Mouse (Mus musculus) liver, embryonic 13.5 days (tissue): Measurements from ENCODE around the gene Ilf2. TPM values are rescaled to one million over a fixed set of nuclear protein-coding genes. Genes with fewer than 3 reads are reported as not detected.

Experiments
- ATAC-seq: fragments of 200-750 bp; cut with Nextera tagmentation; 2 replicates; pipeline ENCODE4 v1.8.0; 2017; ENCODE audit warnings: low read depth, mild to moderate bottlenecking, moderate number of reproducible peaks, moderate library complexity
- DNase-seq: peaks from one replicate; pipeline ENCODE4 v3.0.0; 2022
- H3K27ac ChIP-seq: fragments of 300-500 bp; sonication (generic); 2 replicates; pipeline ENCODE4 v1.5.1; 2015; ENCODE audit warnings: moderate library complexity, mild to moderate bottlenecking, inconsistent platforms
- H3K27me3 ChIP-seq: fragments of 300-500 bp; sonication (generic); 2 replicates; pipeline ENCODE4 v1.6.1; 2015; ENCODE audit warnings: mild to moderate bottlenecking, inconsistent platforms
- H3K36me3 ChIP-seq: fragments of 300-500 bp; sonication (generic); 2 replicates; pipeline ENCODE4 v1.6.1; 2015; ENCODE audit warnings: mild to moderate bottlenecking, inconsistent platforms
- H3K4me1 ChIP-seq: fragments of 300-500 bp; sonication (generic); replicated peaks from 2 replicates; pipeline ENCODE4 v1.6.1; 2015; ENCODE audit warnings: inconsistent platforms
- H3K4me2 ChIP-seq: fragments of 300-500 bp; sonication (generic); 2 replicates; pipeline ENCODE4 v1.6.1; 2015; ENCODE audit warnings: inconsistent platforms, mild to moderate bottlenecking, moderate library complexity
- H3K4me3 ChIP-seq: fragments of 300-500 bp; sonication (generic); replicated peaks from 2 replicates; pipeline ENCODE4 v1.5.1; 2015; ENCODE audit warnings: mild to moderate bottlenecking, inconsistent platforms
- H3K9ac ChIP-seq: fragments of 300-500 bp; sonication (generic); 2 replicates; pipeline ENCODE4 v1.6.1; 2015; ENCODE audit warnings: mild to moderate bottlenecking, inconsistent platforms
- H3K9me3 ChIP-seq: fragments of 300-500 bp; sonication (generic); replicated peaks from 2 replicates; pipeline ENCODE4 v1.6.1; 2016; ENCODE audit warnings: inconsistent platforms
- WGBS: fragments of 180-500 bp; shearing (Covaris S2); methylation state at CpG from one replicate; pipeline ENCODE4 v1.1.7; 2015; ENCODE audit not compliant: insufficient replicate concordance; 5-methylcytosine and 5-hydroxymethylcytosine counted together
- polyA plus RNA-seq: library from polyadenylated mRNA; unstranded; fragments of >200 nt; fragmentation: Nextera tagmentation; extraction: Ambion mirVana; gene quantifications from 2 replicates; pipeline ENCODE4 v1.2.1, GENCODE M21; 2015

Ilf2 gene
- polyA plus RNA-seq, 1 experiment from 2014 or later, result 75.0 TPM

DNA sequence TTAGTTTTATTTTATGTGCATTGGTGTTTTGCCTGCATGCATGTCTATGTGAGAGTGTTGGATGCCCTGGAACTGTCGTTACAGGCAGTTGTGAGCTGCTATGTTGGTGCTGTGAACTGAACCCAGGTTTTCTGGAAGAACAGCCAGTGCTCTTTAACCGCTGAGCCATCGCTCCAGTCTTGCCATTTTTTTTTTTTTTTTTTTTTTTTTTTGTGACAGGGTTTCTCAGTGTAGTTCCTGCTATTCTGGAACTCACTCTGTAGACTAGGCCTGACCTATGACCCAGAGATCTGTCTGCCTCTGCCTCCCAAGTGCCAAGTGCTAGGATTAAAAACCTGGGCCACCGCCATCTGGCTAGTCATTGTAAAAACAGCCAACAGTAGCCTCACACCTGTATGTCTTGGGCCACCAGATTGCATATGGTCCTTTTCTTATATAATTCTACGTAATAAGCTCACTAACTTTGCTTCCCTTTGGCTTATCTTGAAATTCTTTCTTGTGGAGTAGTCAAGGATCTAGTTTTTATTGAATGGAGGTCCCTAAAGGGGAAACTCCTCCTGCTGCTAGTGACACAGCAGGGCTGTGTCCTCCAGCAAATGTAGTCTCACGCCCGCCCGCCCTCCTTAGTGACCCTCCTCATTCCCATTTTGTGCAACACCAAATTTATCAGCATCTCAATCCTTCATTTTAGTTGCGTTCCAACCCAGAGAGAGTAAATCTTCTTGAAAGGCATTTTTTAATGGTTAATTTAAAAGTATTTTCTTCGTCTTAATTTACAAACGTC lies 30.3 kb upstream of the Ilf2 start:
- DNase-seq, result no peak
- no peak for ATAC-seq

DNA sequence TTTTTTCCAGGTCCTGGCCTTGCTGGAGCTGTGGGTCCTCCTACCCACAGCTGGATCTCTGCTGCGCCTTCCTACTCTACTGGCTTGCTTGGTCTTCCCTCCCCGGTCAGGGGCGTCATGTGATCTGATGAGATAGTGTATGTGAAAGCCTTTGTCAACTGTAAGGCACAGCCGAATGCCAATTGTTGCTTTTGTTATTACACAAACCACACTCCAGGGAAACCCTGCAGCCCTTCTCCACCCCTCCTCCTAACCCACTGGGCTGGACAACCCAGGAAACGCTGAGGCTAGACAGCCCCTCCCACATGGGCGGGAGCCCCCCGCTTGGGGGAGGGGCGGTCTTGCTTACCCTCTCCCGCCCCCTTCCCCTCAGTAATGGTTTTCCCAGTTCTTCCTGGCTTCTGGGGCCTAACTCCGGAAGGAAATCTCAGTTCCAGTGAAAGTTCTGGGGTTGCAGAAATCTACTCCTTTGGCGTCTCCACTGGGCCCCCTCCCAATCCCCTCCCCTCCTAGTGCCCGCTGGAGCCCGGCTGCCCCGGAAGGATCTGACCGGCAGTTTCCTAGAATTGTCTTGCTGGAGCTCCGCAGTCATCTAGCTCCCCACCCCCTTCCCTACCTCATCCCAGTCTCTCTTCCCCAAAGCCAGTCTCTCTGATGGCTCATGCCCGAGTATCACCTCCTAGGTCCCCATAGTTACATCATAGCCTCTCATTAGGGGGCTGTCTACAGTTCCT lies 29.4 kb upstream of the Ilf2 start:
- Histone ChIP-seq H3K9me3 (no peaks in the 10 kb centered on the region), H3K27me3 (no peaks in the 10 kb centered on the region), H3K4me1 (peaks cover 31% of the 10 kb centered on the region), H3K27ac (peak overlapping the region; percentile 72), H3K4me2 (peak overlapping the region; percentile 67), H3K36me3 (no peaks in the 10 kb centered on the region), H3K4me3 (peak overlapping the region; percentile 46), H3K9ac (peak overlapping the region; percentile 55)
- WGBS, result 2% methylated on average over 17 of the region's 17 CpGs
- DNase-seq (peak; percentile 42), ATAC-seq (peak; percentile 78)

More for the DNA sequence above, 30.3 kb upstream of the Ilf2 start:
- Histone ChIP-seq H3K36me3 (no peaks in the 10 kb centered on the region), H3K9me3 (no peaks in the 10 kb centered on the region), H3K9ac (no peak overlapping the region), H3K4me1 (peaks cover 21% of the 10 kb centered on the region), H3K4me3 (no peak overlapping the region), H3K4me2 (peak overlapping the region; percentile 67; the same call in 1 of the 2 replicates), H3K27me3 (no peaks in the 10 kb centered on the region), H3K27ac (peak overlapping the region; percentile 72)
- 59% methylated on average over 11 of the region's 11 CpGs for WGBS

DNA sequence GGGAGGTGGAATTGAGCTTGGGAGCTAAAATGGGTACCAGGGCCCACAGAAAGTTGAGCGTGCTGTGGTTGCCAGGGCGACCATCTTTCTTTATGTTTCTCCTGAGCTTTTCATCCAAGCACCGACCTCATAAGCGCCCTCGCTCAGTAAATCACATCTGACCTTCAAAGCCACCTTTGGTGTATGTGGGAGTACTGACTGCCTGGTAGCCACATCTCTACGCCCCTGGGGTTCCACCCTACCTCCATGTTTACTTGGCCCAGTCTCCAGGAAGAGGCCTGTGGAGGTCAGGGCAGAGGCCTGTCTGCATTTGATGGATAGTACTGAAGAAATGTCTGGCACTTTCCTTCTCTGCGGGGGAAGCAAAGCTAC lies 28.8 kb upstream of the Ilf2 start:
- Histone ChIP-seq H3K4me3 (no peak overlapping the region), H3K27ac (peak overlapping the region; percentile 72), H3K36me3 (no peaks in the 10 kb centered on the region), H3K9ac (no peak overlapping the region), H3K4me2 (peak overlapping the region; percentile 67), H3K9me3 (no peaks in the 10 kb centered on the region), H3K27me3 (no peaks in the 10 kb centered on the region), H3K4me1 (peaks cover 35% of the 10 kb centered on the region)
- 51% methylated on average over 7 of the region's 7 CpGs for WGBS
- ATAC-seq (no peak; the same call in 1 of the 2 replicates), DNase-seq (no peak)

DNA sequence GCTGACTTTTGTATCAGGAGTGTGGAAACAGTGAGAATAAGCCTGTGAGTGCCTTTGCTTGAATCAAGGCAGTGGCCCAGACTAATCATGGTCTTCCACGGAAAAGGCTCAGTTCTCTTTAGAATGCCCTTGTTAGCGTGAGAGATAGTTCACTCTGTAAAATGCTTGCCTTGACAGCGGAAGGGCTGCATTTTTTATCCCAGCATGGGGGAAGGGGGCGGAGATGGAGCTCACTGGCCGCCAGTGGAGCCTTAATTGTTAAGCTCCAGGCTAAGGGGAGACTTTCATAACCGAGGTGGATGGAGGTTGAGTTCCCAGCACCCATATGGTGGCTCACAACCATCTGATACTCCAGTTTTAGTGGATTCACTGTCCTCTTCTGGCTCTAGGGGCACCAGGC lies 27.3 kb upstream of the Ilf2 start:
- Histone ChIP-seq H3K9me3 (no peaks in the 10 kb centered on the region), H3K27me3 (no peaks in the 10 kb centered on the region), H3K27ac (no peak overlapping the region), H3K9ac (no peak overlapping the region), H3K4me2 (no peak overlapping the region), H3K4me1 (peaks cover 33% of the 10 kb centered on the region), H3K4me3 (no peak overlapping the region), H3K36me3 (no peaks in the 10 kb centered on the region)
- DNase-seq, result no peak
- WGBS, result 60% methylated on average over 6 of the region's 6 CpGs
- ATAC-seq, result no peak

DNA sequence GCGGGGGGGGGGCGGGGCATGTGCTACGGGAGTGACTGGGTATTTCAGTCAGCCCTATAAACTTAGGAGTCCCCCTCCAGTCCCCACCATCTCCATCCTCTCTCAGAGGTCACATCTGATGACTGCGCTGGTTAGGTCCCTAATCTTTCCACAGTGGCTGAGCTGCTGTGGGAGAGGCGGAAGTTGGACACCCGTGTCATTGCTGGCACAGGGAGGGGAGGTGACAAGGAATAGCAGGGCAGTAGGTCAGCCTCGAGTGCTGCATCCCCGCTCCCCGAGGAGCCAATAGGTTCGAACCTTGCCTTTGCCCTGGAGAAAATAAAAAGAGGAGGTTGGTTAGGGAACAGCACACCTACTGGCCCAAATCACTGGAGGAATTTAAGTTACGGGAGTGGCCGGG lies 25.1 kb upstream of the Ilf2 start:
- no peaks in the 10 kb centered on the region for H3K27me3 ChIP-seq
- WGBS, result 21% methylated on average over 12 of the region's 12 CpGs
- ATAC-seq (no peak), DNase-seq (no peak)
- peaks cover 28% of the 10 kb centered on the region for H3K4me1 ChIP-seq
- H3K27ac ChIP-seq, result peak overlapping the region; percentile 37; the same call in 1 of the 2 replicates
- H3K9me3 ChIP-seq, result no peaks in the 10 kb centered on the region
- peak overlapping the region; percentile 54 for H3K4me2 ChIP-seq
- peak overlapping the region; percentile 34 for H3K4me3 ChIP-seq
- peak overlapping the region; percentile 33; the same call in 1 of the 2 replicates for H3K9ac ChIP-seq
- no peaks in the 10 kb centered on the region for H3K36me3 ChIP-seq

DNA sequence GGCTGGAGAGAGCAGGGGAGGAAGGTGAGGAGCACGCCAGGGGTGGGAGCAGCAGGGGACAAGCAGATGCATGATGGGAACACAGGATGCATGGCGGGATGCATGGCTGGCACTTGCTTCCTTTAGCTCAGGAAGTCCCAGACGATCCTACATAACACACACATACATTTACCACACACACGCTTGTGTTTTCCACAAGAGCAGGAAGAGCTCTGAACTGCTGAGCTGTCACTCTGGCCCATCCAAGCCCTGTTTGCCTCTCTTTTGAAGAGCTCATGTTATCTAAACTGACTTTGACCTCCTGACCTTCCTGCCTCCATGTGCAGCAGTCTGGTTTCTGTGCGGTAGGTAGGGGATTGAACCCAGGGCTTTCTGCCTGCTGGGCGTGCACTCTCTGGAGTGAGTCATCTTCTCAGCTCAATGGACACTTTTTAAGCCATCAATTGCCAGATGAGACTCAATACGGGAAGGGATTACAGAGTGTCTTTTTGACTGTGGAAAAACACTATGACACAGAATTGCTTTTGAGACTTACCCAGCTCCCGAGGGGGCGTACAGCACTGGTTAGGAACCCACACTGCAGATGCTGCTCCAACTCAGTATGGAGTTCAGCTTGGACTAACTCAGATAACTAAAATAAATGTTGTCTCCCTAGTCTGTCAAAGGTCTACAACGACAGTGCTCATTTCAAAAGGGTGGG lies 24.4 kb upstream of the Ilf2 start:
- peak; percentile 44 for ATAC-seq
- DNase-seq, result no peak
- Histone ChIP-seq H3K9me3 (no peaks in the 10 kb centered on the region), H3K36me3 (no peaks in the 10 kb centered on the region), H3K4me3 (peak overlapping the region; percentile 34), H3K9ac (0 out of 2 replicates have a peak overlapping the region, but pooled peaks have one; percentile 33), H3K4me2 (peak overlapping the region; percentile 54), H3K27me3 (no peaks in the 10 kb centered on the region), H3K4me1 (peaks cover 22% of the 10 kb centered on the region), H3K27ac (peak overlapping the region; percentile 37)
- WGBS, result 37% methylated on average over 10 of the region's 10 CpGs

DNA sequence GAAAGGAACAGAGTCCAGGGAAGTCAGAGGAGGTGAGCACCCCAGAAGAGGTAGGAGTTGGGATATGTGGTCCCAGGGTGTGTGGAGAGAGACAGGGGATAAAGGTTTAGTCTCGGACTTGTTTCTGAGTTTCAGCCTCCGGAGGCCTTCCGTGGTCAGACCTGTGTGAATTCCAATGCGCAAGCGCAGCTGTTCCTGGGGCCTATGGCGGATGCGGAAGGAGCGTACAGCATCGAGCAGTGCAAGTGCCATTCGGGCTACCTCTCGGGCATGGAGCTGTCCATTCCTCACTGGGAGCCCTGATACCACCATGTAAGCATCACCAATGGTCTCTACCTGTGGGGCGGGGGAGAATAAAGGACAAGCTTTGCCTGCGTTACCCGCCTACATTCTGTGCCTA lies 21.0 kb upstream of the Ilf2 start:
- WGBS, result 83% methylated on average over 14 of the region's 14 CpGs
- ATAC-seq, result no peak
- Histone ChIP-seq H3K4me2 (no peak overlapping the region), H3K9me3 (no peaks in the 10 kb centered on the region), H3K27ac (no peak overlapping the region), H3K27me3 (peaks cover 10% of the 10 kb centered on the region), H3K4me3 (no peak overlapping the region), H3K9ac (no peak overlapping the region), H3K36me3 (no peaks in the 10 kb centered on the region), H3K4me1 (peaks cover 14% of the 10 kb centered on the region)
- DNase-seq, result no peak

DNA sequence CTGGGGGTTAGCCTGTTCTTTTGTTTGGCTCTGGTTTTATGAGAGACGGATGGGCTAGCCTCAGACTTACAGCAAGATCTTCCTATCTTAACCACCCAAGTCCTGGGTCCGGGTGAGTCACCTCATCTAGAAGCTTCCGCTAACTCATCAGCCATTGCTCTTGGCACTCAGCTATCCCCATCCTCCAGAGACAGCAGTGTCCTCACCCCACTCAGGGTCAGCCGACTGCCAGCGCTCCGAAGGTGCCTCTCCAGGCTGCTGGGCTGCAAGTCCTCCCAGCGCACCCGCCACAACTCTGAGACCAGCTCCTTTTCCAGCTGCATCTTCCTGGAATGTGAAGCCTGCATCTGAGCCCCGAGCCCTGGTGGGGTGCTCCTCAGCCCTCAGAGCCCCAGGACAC lies 16.2 kb upstream of the Ilf2 start:
- 71% methylated on average over 9 of the region's 9 CpGs for WGBS
- H3K4me2 ChIP-seq, result no peak overlapping the region
- ATAC-seq (no peak), DNase-seq (no peak)
- H3K27ac ChIP-seq, result no peak overlapping the region
- H3K9ac ChIP-seq, result no peak overlapping the region
- H3K27me3 ChIP-seq, result peaks cover 58% of the 10 kb centered on the region
- H3K9me3 ChIP-seq, result no peaks in the 10 kb centered on the region
- H3K4me3 ChIP-seq, result no peak overlapping the region
- no peaks in the 10 kb centered on the region for H3K36me3 ChIP-seq
- H3K4me1 ChIP-seq, result no peaks in the 10 kb centered on the region

DNA sequence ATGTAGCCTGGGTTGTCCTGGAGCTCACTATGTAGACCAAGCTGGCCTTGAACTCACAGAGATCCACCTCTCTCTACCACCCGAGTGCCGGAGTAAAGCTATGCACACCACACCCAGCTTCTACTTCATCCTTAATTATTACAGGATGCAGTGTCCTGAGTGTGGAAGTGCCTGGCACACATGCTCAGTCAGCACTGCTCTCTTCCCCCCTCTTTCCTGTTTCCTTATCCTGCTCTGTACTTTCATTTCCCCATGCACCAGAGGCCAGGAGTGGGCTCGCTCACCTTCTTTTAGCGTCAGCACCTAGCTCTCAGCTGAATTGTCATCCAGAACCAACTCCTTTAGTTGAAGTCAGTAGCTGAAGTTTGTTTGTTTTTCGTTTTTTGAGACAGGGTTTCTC lies 15.6 kb upstream of the Ilf2 start:
- Histone ChIP-seq H3K4me1 (peaks cover 5% of the 10 kb centered on the region), H3K4me2 (no peak overlapping the region), H3K4me3 (no peak overlapping the region), H3K9me3 (no peaks in the 10 kb centered on the region), H3K36me3 (no peaks in the 10 kb centered on the region), H3K9ac (no peak overlapping the region), H3K27me3 (peaks cover 63% of the 10 kb centered on the region), H3K27ac (no peak overlapping the region)
- DNase-seq (no peak), ATAC-seq (no peak)
- WGBS, result 54% methylated on average over 5 of the region's 5 CpGs

DNA sequence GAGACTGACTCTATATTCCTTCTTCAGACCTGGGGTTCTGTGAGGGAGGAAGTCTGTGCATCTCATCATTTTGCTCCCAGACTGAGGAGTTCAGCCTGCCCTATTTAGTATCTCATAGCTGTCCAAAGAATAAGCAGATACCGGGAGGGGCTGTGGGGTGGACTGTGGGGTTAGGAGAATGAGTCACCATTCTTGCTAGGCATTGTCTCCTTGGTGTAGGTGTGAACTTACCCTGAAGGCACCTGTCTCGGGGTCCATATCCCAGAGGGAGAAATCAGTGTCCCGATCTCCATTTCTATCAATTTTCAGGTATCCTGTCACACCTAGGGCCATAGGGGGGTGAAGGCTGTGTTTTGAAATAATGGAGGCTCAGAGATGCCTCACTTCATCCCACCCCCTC lies 14.0 kb upstream of the Ilf2 start:
- Histone ChIP-seq H3K4me2 (no peak overlapping the region), H3K36me3 (no peaks in the 10 kb centered on the region), H3K9me3 (no peaks in the 10 kb centered on the region), H3K4me1 (peaks cover 15% of the 10 kb centered on the region), H3K27ac (no peak overlapping the region), H3K27me3 (peaks cover 78% of the 10 kb centered on the region), H3K9ac (no peak overlapping the region), H3K4me3 (no peak overlapping the region)
- DNase-seq, result no peak
- WGBS, result 69% methylated on average over 3 of the region's 3 CpGs
- no peak for ATAC-seq

DNA sequence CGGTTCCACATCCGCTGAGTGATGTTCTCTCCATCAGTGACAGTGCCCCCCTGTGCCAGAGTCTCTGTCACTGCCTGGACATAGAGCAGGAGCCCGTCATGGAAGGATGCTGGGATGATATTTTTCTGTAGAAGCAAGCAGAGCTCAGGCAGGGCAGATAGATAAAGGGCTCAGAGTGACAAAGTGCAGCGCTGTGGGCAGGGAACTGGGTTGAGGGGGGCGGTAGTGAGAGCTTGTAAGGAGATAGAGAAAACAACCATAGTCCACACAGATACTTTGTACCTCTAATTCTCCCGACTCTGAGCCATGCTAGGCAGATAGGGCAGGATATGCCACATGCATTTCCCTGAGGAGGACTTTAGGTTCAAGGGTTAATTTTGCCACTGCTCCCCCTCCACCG lies 13.3 kb upstream of the Ilf2 start:
- WGBS, result 29% methylated on average over 7 of the region's 7 CpGs
- Histone ChIP-seq H3K9me3 (no peaks in the 10 kb centered on the region), H3K4me2 (no peak overlapping the region), H3K4me1 (peaks cover 15% of the 10 kb centered on the region), H3K36me3 (no peaks in the 10 kb centered on the region), H3K27ac (no peak overlapping the region), H3K9ac (no peak overlapping the region), H3K4me3 (no peak overlapping the region), H3K27me3 (peaks cover 81% of the 10 kb centered on the region)
- ATAC-seq (no peak), DNase-seq (no peak)
